Mouse (Mus musculus) c-Kit-negative CD71-positive TER-119-positive erythroid progenitor cells, embryonic 14.5 days (primary cell): Measurements from ENCODE around the gene Zfp143.
"Not testable (repeated sequence)": the region's sequence is repeated elsewhere in the genome, so short reads cannot be mapped to it uniquely, and the experiment has no call there.

Source experiments
- DNase-seq: peaks from one replicate; pipeline ENCODE4 v3.0.0-alpha.2; 2013; ENCODE audit warnings: low read depth, low spot score

Gene Zfp143

GRCm38 (mm10) chr7:110061199-110061751 is at the start of gene Zfp143:
Gene Zfp143, plus strand, starts transcription at chr7:110061217.
- peak; percentile 99 for DNase-seq

GRCm38 (mm10) chr7:110011417-110011816 is 49.6 kb upstream of the Zfp143 start:
- no peak for DNase-seq

GRCm38 (mm10) chr7:110014272-110014671 is 46.7 kb upstream of the Zfp143 start:
- DNase-seq = no peak

GRCm38 (mm10) chr7:110018117-110018630 is 42.8 kb upstream of the Zfp143 start, which contains the start of gene Ipo7:
Gene Ipo7, plus strand, starts transcription at chr7:110018274.
- DNase-seq = peak; percentile 77

- peak; percentile 15 for DNase-seq
Measured at GRCm38 (mm10) chr7:110018631-110019482, 42.2 kb upstream of the Zfp143 start.

- DNase-seq = no peak
Measured at GRCm38 (mm10) chr7:110023553-110023952, 37.5 kb upstream of the Zfp143 start.

- DNase-seq = no peak
Measured at GRCm38 (mm10) chr7:110026594-110026993, 34.4 kb upstream of the Zfp143 start.

GRCm38 (mm10) chr7:110028826-110029225 is 32.2 kb upstream of the Zfp143 start:
- no peak for DNase-seq

GRCm38 (mm10) chr7:110030342-110030741 is 30.7 kb upstream of the Zfp143 start:
- no peak for DNase-seq

- not testable (repeated sequence) for DNase-seq
Measured at GRCm38 (mm10) chr7:110057723-110058122, 3.3 kb upstream of the Zfp143 start.

- DNase-seq = no peak
Measured at GRCm38 (mm10) chr7:110059092-110059785, 1.8 kb upstream of the Zfp143 start.

- DNase-seq = no peak
Measured at GRCm38 (mm10) chr7:110060106-110060668, 830 bp upstream of the Zfp143 start.

GRCm38 (mm10) chr7:110060669-110061198 is 283 bp upstream of the Zfp143 start:
- DNase-seq = no peak

- DNase-seq = peak; percentile 75
Measured at GRCm38 (mm10) chr7:110061752-110062273, 796 bp downstream of the Zfp143 start.

- no peak for DNase-seq
Measured at GRCm38 (mm10) chr7:110063731-110064130, 2.7 kb downstream of the Zfp143 start.

GRCm38 (mm10) chr7:110069070-110069469 is 8.1 kb downstream of the Zfp143 start:
- DNase-seq = no peak

GRCm38 (mm10) chr7:110078168-110078567 is 17.2 kb downstream of the Zfp143 start:
- no peak for DNase-seq

GRCm38 (mm10) chr7:110083386-110084165 is 22.6 kb downstream of the Zfp143 start:
- peak; percentile 64 for DNase-seq

- no peak for DNase-seq
Measured at GRCm38 (mm10) chr7:110085217-110085616, 24.2 kb downstream of the Zfp143 start.

GRCm38 (mm10) chr7:110087914-110088313 is 26.9 kb downstream of the Zfp143 start:
- DNase-seq = no peak
